Mouse (Mus musculus) liver, embryonic 15.5 days (tissue): ENCODE measurements around the gene Iqck. TPM values are rescaled to one million over a fixed set of nuclear protein-coding genes. Genes with fewer than 3 reads are reported as not detected.

Experiments used
- ATAC-seq: fragments of 200-750 bp; cut with Nextera tagmentation; 2 replicates; pipeline ENCODE4 v1.8.0; 2017; ENCODE audit warnings: moderate number of reproducible peaks, mild to moderate bottlenecking, moderate library complexity; ENCODE audit not compliant: insufficient read depth
- H3K27ac ChIP-seq: fragments of 300-500 bp; sonication (generic); replicated peaks from 2 replicates; pipeline ENCODE4 v1.5.1; 2015; ENCODE audit warnings: mild to moderate bottlenecking, inconsistent platforms
- H3K27me3 ChIP-seq: fragments of 300-500 bp; sonication (generic); 2 replicates; pipeline ENCODE4 v1.6.1; 2015; ENCODE audit warnings: mild to moderate bottlenecking, inconsistent platforms
- H3K36me3 ChIP-seq: fragments of 300-500 bp; sonication (generic); replicated peaks from 2 replicates; pipeline ENCODE4 v1.6.1; 2015; ENCODE audit warnings: moderate library complexity, mild to moderate bottlenecking, inconsistent platforms
- H3K4me1 ChIP-seq: fragments of 300-500 bp; sonication (generic); replicated peaks from 2 replicates; pipeline ENCODE4 v1.6.1; 2015; ENCODE audit warnings: inconsistent platforms
- H3K4me2 ChIP-seq: fragments of 300-500 bp; sonication (generic); 2 replicates; pipeline ENCODE4 v1.6.1; 2015; ENCODE audit warnings: moderate library complexity, mild to moderate bottlenecking, inconsistent platforms
- H3K4me3 ChIP-seq: fragments of 300-500 bp; sonication (generic); replicated peaks from 2 replicates; pipeline ENCODE4 v1.5.1; 2015; ENCODE audit warnings: mild to moderate bottlenecking, inconsistent platforms
- H3K9ac ChIP-seq: fragments of 300-500 bp; sonication (generic); 2 replicates; pipeline ENCODE4 v1.6.1; 2015; ENCODE audit warnings: moderate library complexity, mild to moderate bottlenecking, inconsistent platforms
- H3K9me3 ChIP-seq: fragments of 300-500 bp; sonication (generic); replicated peaks from 2 replicates; pipeline ENCODE4 v1.6.1; 2016; ENCODE audit warnings: inconsistent platforms
- WGBS: fragments of 180-500 bp; shearing (Covaris S2); methylation state at CpG from one replicate; pipeline ENCODE4 v1.1.7; 2015; ENCODE audit warnings: mixed read lengths; ENCODE audit not compliant: insufficient replicate concordance; 5-methylcytosine and 5-hydroxymethylcytosine counted together
- polyA plus RNA-seq: library from polyadenylated mRNA; unstranded; fragments of >200 nt; fragmentation: Nextera tagmentation; extraction: Ambion mirVana; gene quantifications from 2 replicates; pipeline ENCODE4 v1.2.1, GENCODE M21; 2015

The Iqck gene
- polyA plus RNA-seq, 1 experiment from 2014 or later: 0.22 TPM

DNA sequence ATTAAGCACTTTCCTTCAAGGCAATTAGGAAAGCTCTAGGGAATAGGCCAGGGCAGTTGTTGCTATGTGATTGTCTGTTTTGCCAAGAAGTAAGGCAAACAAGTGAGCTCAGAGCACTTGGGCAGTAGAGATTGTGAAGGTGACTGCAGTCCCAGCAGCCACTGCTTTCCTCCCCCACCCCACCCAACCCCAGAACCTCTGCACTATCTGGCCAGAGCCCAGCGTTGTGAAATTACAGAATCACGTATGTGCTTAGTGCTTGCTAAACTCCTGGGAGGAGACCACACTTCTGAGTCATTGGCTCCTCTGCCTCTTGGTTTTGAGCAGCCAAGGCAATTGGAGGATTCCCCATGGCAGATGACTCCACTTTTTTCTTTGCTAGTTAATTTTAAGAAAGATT is 79.8 kb downstream of the Iqck start:
- H3K27ac ChIP-seq: no peak overlapping the region
- H3K9me3 ChIP-seq: no peaks in the 10 kb centered on the region
- no peaks in the 10 kb centered on the region; the same call in 1 of the 2 replicates for H3K4me1 ChIP-seq
- no peak overlapping the region for H3K4me2 ChIP-seq
- no peak overlapping the region for H3K9ac ChIP-seq
- 39% methylated on average over 2 of the region's 2 CpGs for WGBS
- ATAC-seq: no peak
- H3K4me3 ChIP-seq: no peak overlapping the region
- no peaks in the 10 kb centered on the region for H3K36me3 ChIP-seq
- no peaks in the 10 kb centered on the region for H3K27me3 ChIP-seq

DNA sequence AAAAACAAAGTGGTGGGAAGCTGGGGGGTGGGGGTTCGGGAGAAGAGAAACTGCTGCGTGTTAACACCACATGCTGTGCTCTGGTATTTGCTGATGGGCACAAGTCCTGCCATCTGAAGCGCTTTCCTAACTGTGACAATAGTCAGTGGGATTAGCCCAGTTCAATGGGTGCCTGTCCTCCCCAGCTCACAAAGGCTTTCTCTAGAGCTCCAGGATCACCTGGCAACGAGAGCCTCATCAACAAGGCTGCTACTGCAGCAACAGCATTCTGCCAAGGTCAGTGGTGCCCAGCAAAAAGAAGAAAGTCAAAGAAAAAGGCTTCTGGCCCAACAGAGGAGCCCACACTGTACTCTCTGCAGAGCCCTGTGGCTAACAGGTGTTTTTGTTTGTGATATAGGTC is 81.3 kb downstream of the Iqck start:
- no peaks in the 10 kb centered on the region for H3K27me3 ChIP-seq
- no peaks in the 10 kb centered on the region for H3K36me3 ChIP-seq
- no peak overlapping the region for H3K4me3 ChIP-seq
- ATAC-seq: no peak
- no peak overlapping the region for H3K4me2 ChIP-seq
- H3K9me3 ChIP-seq: no peaks in the 10 kb centered on the region
- WGBS: 43% methylated on average over 4 of the region's 4 CpGs
- no peak overlapping the region for H3K27ac ChIP-seq
- H3K4me1 ChIP-seq: no peaks in the 10 kb centered on the region; the same call in 1 of the 2 replicates
- H3K9ac ChIP-seq: no peak overlapping the region

GRCm38 (mm10) chr7:118937469-118938387 is 82.2 kb downstream of the Iqck start:
- Histone ChIP-seq H3K9me3 (no peaks in the 10 kb centered on the region), H3K27me3 (no peaks in the 10 kb centered on the region), H3K4me1 (no peaks in the 10 kb centered on the region; the same call in 1 of the 2 replicates), H3K4me3 (no peak overlapping the region), H3K27ac (no peak overlapping the region), H3K36me3 (no peaks in the 10 kb centered on the region), H3K4me2 (no peak overlapping the region), H3K9ac (no peak overlapping the region)
- ATAC-seq: no peak
- WGBS: 25% methylated on average over 11 of the region's 11 CpGs

DNA sequence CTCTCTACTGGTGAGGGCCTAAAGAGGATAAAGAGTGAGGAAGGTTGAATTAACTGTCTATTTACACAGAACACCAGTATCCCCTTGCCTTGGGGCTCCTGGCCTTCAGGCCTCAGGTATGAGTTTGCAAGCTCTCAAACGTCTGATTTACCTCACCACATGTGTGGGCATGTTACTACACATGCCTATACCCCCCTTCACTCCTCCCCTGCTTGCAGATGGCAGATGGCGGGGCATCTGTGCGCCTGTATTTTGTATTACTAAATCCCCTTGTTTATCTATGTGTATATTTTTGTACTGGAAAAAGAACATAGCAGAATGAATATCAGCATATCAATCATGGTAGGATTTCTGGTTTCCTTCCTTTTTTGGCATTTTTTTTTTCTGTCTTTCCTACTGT is 86.7 kb downstream of the Iqck start:
- H3K4me2 ChIP-seq: no peak overlapping the region
- H3K27me3 ChIP-seq: no peaks in the 10 kb centered on the region
- no peaks in the 10 kb centered on the region; the same call in 1 of the 2 replicates for H3K4me1 ChIP-seq
- ATAC-seq: no peak
- no peaks in the 10 kb centered on the region for H3K36me3 ChIP-seq
- no peak overlapping the region for H3K27ac ChIP-seq
- 68% methylated on average over 3 of the region's 3 CpGs for WGBS
- no peak overlapping the region for H3K9ac ChIP-seq
- no peaks in the 10 kb centered on the region for H3K9me3 ChIP-seq
- no peak overlapping the region for H3K4me3 ChIP-seq

DNA sequence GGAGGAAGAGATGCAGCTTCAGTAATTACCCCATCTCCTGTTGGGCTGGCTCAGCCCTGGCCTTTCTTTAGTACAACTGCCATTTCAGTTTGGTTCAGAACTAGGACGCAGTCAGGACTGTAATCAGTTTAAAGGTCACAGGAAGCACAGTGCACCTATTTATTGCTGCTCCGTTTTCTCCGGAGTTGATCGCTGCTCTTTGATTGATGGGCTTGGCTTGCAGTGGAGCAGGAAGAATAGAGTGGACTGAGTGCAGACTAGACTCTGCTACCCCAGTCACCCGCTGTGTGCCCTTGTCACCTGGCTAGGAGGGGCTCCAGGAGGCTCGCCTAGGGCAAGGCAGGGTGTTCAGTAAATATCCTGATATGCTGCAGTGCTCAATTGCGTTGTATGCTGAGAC is 87.6 kb downstream of the Iqck start:
- Histone ChIP-seq H3K9ac (no peak overlapping the region), H3K4me2 (no peak overlapping the region), H3K36me3 (no peaks in the 10 kb centered on the region), H3K9me3 (no peaks in the 10 kb centered on the region), H3K27ac (no peak overlapping the region), H3K27me3 (no peaks in the 10 kb centered on the region), H3K4me3 (no peak overlapping the region), H3K4me1 (no peaks in the 10 kb centered on the region)
- no peak for ATAC-seq
- 26% methylated on average over 7 of the region's 7 CpGs for WGBS

DNA sequence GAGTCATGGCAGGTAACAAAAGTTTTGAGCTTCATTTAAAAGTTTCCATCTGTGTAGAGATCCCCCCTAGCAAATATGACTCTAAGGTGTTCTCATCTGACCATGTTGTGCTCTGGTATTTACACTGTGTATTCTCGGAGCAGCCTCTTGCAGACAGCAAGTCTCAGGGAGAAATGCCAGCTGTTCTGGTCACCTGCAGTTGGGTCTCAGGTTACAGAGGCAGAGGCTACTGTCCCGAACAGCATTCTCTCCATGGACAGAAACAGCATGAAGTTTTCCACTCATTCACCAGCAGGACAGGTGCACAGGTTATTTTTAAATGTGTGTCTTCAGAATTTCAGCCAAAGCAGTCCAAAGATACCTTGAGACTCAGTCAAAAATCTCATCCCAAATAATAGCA is 89.3 kb downstream of the Iqck start:
- WGBS: 38% methylated on average over 2 of the region's 2 CpGs

DNA sequence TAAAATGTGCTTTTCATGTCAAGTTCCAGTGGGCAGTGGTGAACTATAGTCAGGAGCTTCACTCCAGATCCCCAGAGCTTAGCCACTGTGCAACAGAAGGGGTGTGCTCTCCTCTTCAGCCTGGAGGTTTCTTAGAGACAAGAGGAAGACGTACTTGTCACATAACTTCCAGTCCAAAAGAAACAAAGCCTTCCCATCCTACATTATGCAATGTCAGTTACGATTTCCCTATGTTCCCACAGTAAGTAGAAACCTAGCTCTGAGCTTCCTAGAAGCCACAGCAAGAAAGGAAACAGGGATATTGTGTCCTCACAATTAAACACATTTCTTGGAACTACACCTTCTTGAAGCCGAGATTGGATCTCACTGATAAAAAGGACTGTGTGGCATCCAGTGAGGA is 91.7 kb downstream of the Iqck start:
- Histone ChIP-seq H3K27me3 (no peaks in the 10 kb centered on the region), H3K9me3 (no peaks in the 10 kb centered on the region), H3K4me2 (no peak overlapping the region), H3K4me3 (no peak overlapping the region), H3K4me1 (no peaks in the 10 kb centered on the region), H3K9ac (no peak overlapping the region), H3K27ac (no peak overlapping the region), H3K36me3 (no peaks in the 10 kb centered on the region)
- WGBS: 33% methylated on average over 3 of the region's 3 CpGs
- no peak for ATAC-seq

More for the DNA sequence above, 89.3 kb downstream of the Iqck start:
- no peaks in the 10 kb centered on the region for H3K27me3 ChIP-seq
- H3K9ac ChIP-seq: no peak overlapping the region
- H3K36me3 ChIP-seq: no peaks in the 10 kb centered on the region
- H3K4me3 ChIP-seq: no peak overlapping the region
- no peaks in the 10 kb centered on the region for H3K4me1 ChIP-seq
- no peaks in the 10 kb centered on the region for H3K9me3 ChIP-seq
- no peak overlapping the region for H3K4me2 ChIP-seq
- no peak for ATAC-seq
- no peak overlapping the region for H3K27ac ChIP-seq

DNA sequence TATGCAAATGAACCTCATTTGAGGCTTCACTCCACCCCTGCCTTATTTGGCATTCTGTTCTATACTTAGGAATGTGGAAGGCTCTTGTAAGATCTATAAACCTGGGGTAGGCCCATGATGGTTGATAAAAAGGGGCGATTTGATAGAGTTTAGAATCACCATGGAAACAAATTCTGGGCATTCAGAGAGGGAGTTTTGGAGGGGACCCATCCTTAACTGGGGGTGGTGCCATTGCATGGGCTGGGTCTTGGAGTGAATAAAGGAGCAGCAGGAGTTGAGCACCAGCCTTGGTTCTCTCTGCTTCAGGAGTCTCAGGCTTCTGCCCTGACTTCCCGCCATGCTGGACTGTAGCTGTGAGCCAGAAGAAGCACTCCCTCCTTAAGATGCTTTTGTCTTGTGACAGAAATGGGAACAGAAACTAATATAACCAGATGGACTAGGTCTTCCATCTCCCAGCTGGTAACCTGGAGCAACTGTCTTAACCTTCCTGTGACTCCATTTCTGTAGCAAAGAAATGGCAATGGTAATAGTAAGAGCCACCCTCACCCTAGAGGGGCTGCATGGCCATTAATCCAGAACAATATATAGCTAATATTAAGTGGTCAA is 93.2 kb downstream of the Iqck start:
- no peaks in the 10 kb centered on the region for H3K36me3 ChIP-seq
- H3K9ac ChIP-seq: no peak overlapping the region
- no peak overlapping the region for H3K27ac ChIP-seq
- H3K4me3 ChIP-seq: no peak overlapping the region
- no peaks in the 10 kb centered on the region for H3K4me1 ChIP-seq
- H3K27me3 ChIP-seq: no peaks in the 10 kb centered on the region
- 57% methylated on average over 2 of the region's 2 CpGs for WGBS
- ATAC-seq: no peak
- H3K4me2 ChIP-seq: no peak overlapping the region
- no peaks in the 10 kb centered on the region for H3K9me3 ChIP-seq

- ATAC-seq: no peak
- WGBS: 65% methylated on average over 7 of the region's 7 CpGs
- H3K36me3 ChIP-seq: no peaks in the 10 kb centered on the region
- H3K27me3 ChIP-seq: no peaks in the 10 kb centered on the region
- no peak overlapping the region for H3K4me2 ChIP-seq
- H3K9ac ChIP-seq: no peak overlapping the region
- H3K27ac ChIP-seq: no peak overlapping the region
- H3K4me3 ChIP-seq: no peak overlapping the region
- H3K9me3 ChIP-seq: no peaks in the 10 kb centered on the region
- H3K4me1 ChIP-seq: no peaks in the 10 kb centered on the region
Measured at GRCm38 (mm10) chr7:118949749-118950148, 94.2 kb downstream of the Iqck start.

- Histone ChIP-seq H3K36me3 (no peaks in the 10 kb centered on the region), H3K9me3 (no peaks in the 10 kb centered on the region), H3K4me1 (no peaks in the 10 kb centered on the region), H3K4me3 (no peak overlapping the region), H3K9ac (no peak overlapping the region), H3K27ac (no peak overlapping the region), H3K27me3 (no peaks in the 10 kb centered on the region), H3K4me2 (no peak overlapping the region)
- 56% methylated on average over 11 of the region's 11 CpGs for WGBS
- ATAC-seq: no peak
Measured at GRCm38 (mm10) chr7:118953626-118954282, 98.2 kb downstream of the Iqck start.

- ATAC-seq: no peak
- H3K4me2 ChIP-seq: no peak overlapping the region
Measured at GRCm38 (mm10) chr7:118954968-118955367, 99.4 kb downstream of the Iqck start.

More at GRCm38 (mm10) chr7:118954968-118955367, 99.4 kb downstream of the Iqck start:
- no peaks in the 10 kb centered on the region for H3K36me3 ChIP-seq
- H3K9ac ChIP-seq: no peak overlapping the region
- no peaks in the 10 kb centered on the region for H3K27me3 ChIP-seq
- no peaks in the 10 kb centered on the region for H3K4me1 ChIP-seq
- WGBS: 68% methylated on average over 1 of the region's 1 CpGs
- no peak overlapping the region for H3K27ac ChIP-seq
- no peak overlapping the region for H3K4me3 ChIP-seq
- no peaks in the 10 kb centered on the region for H3K9me3 ChIP-seq
